8 mouse cellular contexts compared by ENCODE assay signal in genomic region chr10:81564216-81564615, GRCm38 (mm10). TPM values are rescaled to one million over a fixed set of nuclear protein-coding genes. Genes with fewer than 3 reads are reported as not detected.
DNase-seq lines count a peak whose midpoint lies in the region; ATAC-seq and TF ChIP-seq lines count a peak whose summit lies in the region.

No protein-coding gene starts in this region.

- H3K4me2 ChIP-seq in heart, embryonic 15.5 days: peak overlapping the region; percentile 59
- H3K4me2 ChIP-seq in kidney, postnatal 0 days (ENCODE audit: low read length): peak overlapping the region; percentile 54

- H3K36me3 ChIP-seq in embryonic facial prominence, embryonic 10.5 days (replicated peaks): peaks cover 60% of the 10 kb centered on the region
- peaks cover 40% of the 10 kb centered on the region for H3K36me3 ChIP-seq in heart, embryonic 15.5 days
- H3K36me3 ChIP-seq in kidney, postnatal 0 days (ENCODE audit: insufficient read depth, low read length): peaks cover 23% of the 10 kb centered on the region; the same call in 1 of the 2 replicates

- H3K27me3 ChIP-seq in cerebellum, adult 2 months (ENCODE audit: control insufficient read depth, insufficient read depth, low read length): no peaks in the 10 kb centered on the region
- peaks cover 78% of the 10 kb centered on the region for H3K27me3 ChIP-seq in embryonic facial prominence, embryonic 10.5 days (replicated peaks; ENCODE audit: low read depth, poor library complexity, severe bottlenecking)
- no peaks in the 10 kb centered on the region for H3K27me3 ChIP-seq in heart, embryonic 15.5 days
- H3K27me3 ChIP-seq in kidney, postnatal 0 days (ENCODE audit: insufficient read depth, low read length): no peaks in the 10 kb centered on the region

- no peaks in the 10 kb centered on the region for H3K9me3 ChIP-seq in embryonic facial prominence, embryonic 10.5 days
- no peaks in the 10 kb centered on the region for H3K9me3 ChIP-seq in heart, embryonic 15.5 days (replicated peaks)
- no peaks in the 10 kb centered on the region for H3K9me3 ChIP-seq in kidney, postnatal 0 days (replicated peaks; ENCODE audit: low read length)

- TF ChIP-seq CTCF in cerebellum, adult 2 months (IDR thresholded peaks at IDR 0.05; ENCODE audit: borderline replicate concordance, insufficient read depth, low read depth, low read length): no peak
- TF ChIP-seq CTCF in kidney, postnatal 0 days (IDR thresholded peaks at IDR 0.05; ENCODE audit: low read depth): no peak

- DNase-seq in cerebellum, adult 2 months: peak; percentile 58 to 62
- peak; percentile 72 for DNase-seq in embryonic facial prominence, embryonic 10.5 days (ENCODE audit: low spot score)
- peak; percentile 82 for DNase-seq in kidney, postnatal 0 days (ENCODE audit: low spot score)
- peak; percentile 69 to 82 for DNase-seq in lung, postnatal 4 days
- no peak for DNase-seq in ovary, adult 18-20 months (ENCODE audit: low spot score)

- H3K4me1 ChIP-seq in cerebellum, adult 2 months (ENCODE audit: control insufficient read depth, insufficient read depth, low read length): peaks cover 40% of the 10 kb centered on the region
- H3K4me1 ChIP-seq in embryonic facial prominence, embryonic 10.5 days: peaks cover 95% of the 10 kb centered on the region
- peaks cover 66% of the 10 kb centered on the region for H3K4me1 ChIP-seq in heart, embryonic 15.5 days (replicated peaks)
- peaks cover 33% of the 10 kb centered on the region for H3K4me1 ChIP-seq in kidney, postnatal 0 days (replicated peaks; ENCODE audit: insufficient read depth, low read length)

- 1% methylated on average over 10 of the region's 10 CpGs for WGBS in cerebellum, adult 2 months
- 3% methylated on average over 10 of the region's 10 CpGs for WGBS in embryonic facial prominence, embryonic 10.5 days
- WGBS in heart, embryonic 15.5 days: 2% methylated on average over 10 of the region's 10 CpGs
- 4% methylated on average over 10 of the region's 10 CpGs for WGBS in kidney, postnatal 0 days

- peak overlapping the region; percentile 16 for H3K4me3 ChIP-seq in cerebellum, adult 2 months (replicated peaks; ENCODE audit: insufficient read depth, low read depth, low read length)
- peak overlapping the region; percentile 56 for H3K4me3 ChIP-seq in embryonic facial prominence, embryonic 10.5 days
- peak overlapping the region; percentile 41 for H3K4me3 ChIP-seq in heart, embryonic 15.5 days
- H3K4me3 ChIP-seq in kidney, postnatal 0 days (replicated peaks; ENCODE audit: low read depth, low read length): peak overlapping the region; percentile 23; the same call in 1 of the 2 replicates

- no peak overlapping the region for H3K27ac ChIP-seq in cerebellum, adult 2 months (ENCODE audit: insufficient read depth, low read length)
- peak overlapping the region; percentile 82 for H3K27ac ChIP-seq in embryonic facial prominence, embryonic 10.5 days (replicated peaks)
- peak overlapping the region; percentile 79 for H3K27ac ChIP-seq in heart, embryonic 15.5 days
- peak overlapping the region; percentile 79 for H3K27ac ChIP-seq in kidney, postnatal 0 days

- peak overlapping the region; percentile 58 for H3K9ac ChIP-seq in heart, embryonic 15.5 days
- 0 out of 2 replicates have a peak overlapping the region, but pooled peaks have one; percentile 43 for H3K9ac ChIP-seq in kidney, postnatal 0 days (ENCODE audit: low read depth, low read length)

- no peak for TF ChIP-seq POLR2A in cerebellum, adult 2 months (IDR thresholded peaks at IDR 0.05; ENCODE audit: borderline replicate concordance, insufficient read depth, low read length)

- ATAC-seq in cerebellum, adult (ENCODE audit: insufficient number of reproducible peaks, low FRiP score, low TSS enrichment): no peak
- ATAC-seq in heart, embryonic 15.5 days (replicated peaks; ENCODE audit: insufficient number of reproducible peaks, insufficient read depth, low FRiP score, low read depth): no peak
- ATAC-seq in kidney, postnatal 0 days (replicated peaks; ENCODE audit: low FRiP score, low read depth): peak; percentile 44
- ATAC-seq in erythroid progenitor cell, adult 5-6 weeks (replicated peaks; ENCODE audit: low FRiP score, poor library complexity, severe bottlenecking): no peak

RNA-seq across cellular contexts. Expression of gene Aes, which starts 4.9 kb away (rescaled TPM):
- polyA plus RNA-seq in cerebellum, adult 2 months (2012; rRNA removed): 1,117 and 1,168 TPM in 2 replicates
- polyA plus RNA-seq in embryonic facial prominence, embryonic 10.5 days (2016; fragmentation: Nextera tagmentation; extraction: Ambion mirVana): 266 and 347 TPM in 2 replicates
- 650 and 761 TPM in 2 replicates for polyA plus RNA-seq in heart, embryonic 15.5 days (2015; fragmentation: Nextera tagmentation; extraction: Ambion mirVana)
- 566 and 582 TPM in 2 replicates for polyA plus RNA-seq in kidney, postnatal 0 days (2015; fragmentation: Nextera tagmentation; extraction: Ambion mirVana)
- total RNA-seq in erythroid progenitor cell, adult 5-6 weeks (2015; ENCODE audit: low replicate concordance): 103 and 116 TPM in 2 replicates
- 44.2 and 47.5 TPM in 2 replicates for total RNA-seq in erythroid progenitor cell, adult 5-6 weeks (2017; ENCODE audit: low replicate concordance)

RNA-seq across cellular contexts. Expression of gene Tle2, which starts 10.1 kb away (rescaled TPM):
- polyA plus RNA-seq in cerebellum, adult 2 months (2012; rRNA removed): 282 and 321 TPM in 2 replicates
- 14.0 and 17.1 TPM in 2 replicates for polyA plus RNA-seq in embryonic facial prominence, embryonic 10.5 days (2016; fragmentation: Nextera tagmentation; extraction: Ambion mirVana)
- 23.6 and 29.3 TPM in 2 replicates for polyA plus RNA-seq in heart, embryonic 15.5 days (2015; fragmentation: Nextera tagmentation; extraction: Ambion mirVana)
- 29.2 and 30.8 TPM in 2 replicates for polyA plus RNA-seq in kidney, postnatal 0 days (2015; fragmentation: Nextera tagmentation; extraction: Ambion mirVana)
- not detected in 2 replicates for total RNA-seq in erythroid progenitor cell, adult 5-6 weeks (2015; ENCODE audit: low replicate concordance)
- total RNA-seq in erythroid progenitor cell, adult 5-6 weeks (2017; ENCODE audit: low replicate concordance): not detected in 2 replicates

RNA-seq across cellular contexts. Expression of gene Gna11, which starts 19.2 kb away (rescaled TPM):
- 105 and 107 TPM in 2 replicates for polyA plus RNA-seq in cerebellum, adult 2 months (2012; rRNA removed)
- polyA plus RNA-seq in embryonic facial prominence, embryonic 10.5 days (2016; fragmentation: Nextera tagmentation; extraction: Ambion mirVana): 79.0 and 80.4 TPM in 2 replicates
- polyA plus RNA-seq in heart, embryonic 15.5 days (2015; fragmentation: Nextera tagmentation; extraction: Ambion mirVana): 52.1 and 64.1 TPM in 2 replicates
- 69.5 and 72.3 TPM in 2 replicates for polyA plus RNA-seq in kidney, postnatal 0 days (2015; fragmentation: Nextera tagmentation; extraction: Ambion mirVana)
- 7.2 and 11.3 TPM in 2 replicates for total RNA-seq in erythroid progenitor cell, adult 5-6 weeks (2015; ENCODE audit: low replicate concordance)
- total RNA-seq in erythroid progenitor cell, adult 5-6 weeks (2017; ENCODE audit: low replicate concordance): 8.0 and 11.0 TPM in 2 replicates

RNA-seq across cellular contexts. Expression of gene Tle6, which starts 36.7 kb away (rescaled TPM):
- polyA plus RNA-seq in cerebellum, adult 2 months (2012; rRNA removed): 8.7 and 9.6 TPM in 2 replicates
- polyA plus RNA-seq in embryonic facial prominence, embryonic 10.5 days (2016; fragmentation: Nextera tagmentation; extraction: Ambion mirVana): 7.1 and 8.2 TPM in 2 replicates
- 23.9 and 30.5 TPM in 2 replicates for polyA plus RNA-seq in heart, embryonic 15.5 days (2015; fragmentation: Nextera tagmentation; extraction: Ambion mirVana)
- polyA plus RNA-seq in kidney, postnatal 0 days (2015; fragmentation: Nextera tagmentation; extraction: Ambion mirVana): 7.3 and 9.4 TPM in 2 replicates
- total RNA-seq in erythroid progenitor cell, adult 5-6 weeks (2015; ENCODE audit: low replicate concordance): not detected in 2 replicates
- 4.1 TPM in 1 of 2 replicates, not detected in the other for total RNA-seq in erythroid progenitor cell, adult 5-6 weeks (2017; ENCODE audit: low replicate concordance)

RNA-seq across cellular contexts. Expression of gene Gna15, which starts 40.2 kb away (rescaled TPM):
- polyA plus RNA-seq in cerebellum, adult 2 months (2012; rRNA removed): 1.3 and 1.4 TPM in 2 replicates
- 1.2 and 1.3 TPM in 2 replicates for polyA plus RNA-seq in embryonic facial prominence, embryonic 10.5 days (2016; fragmentation: Nextera tagmentation; extraction: Ambion mirVana)
- polyA plus RNA-seq in heart, embryonic 15.5 days (2015; fragmentation: Nextera tagmentation; extraction: Ambion mirVana): 0.64 and 1.6 TPM in 2 replicates
- 0.80 and 0.92 TPM in 2 replicates for polyA plus RNA-seq in kidney, postnatal 0 days (2015; fragmentation: Nextera tagmentation; extraction: Ambion mirVana)
- total RNA-seq in erythroid progenitor cell, adult 5-6 weeks (2015; ENCODE audit: low replicate concordance): 1.4 TPM in 1 of 2 replicates, not detected in the other
- 2.6 and 4.9 TPM in 2 replicates for total RNA-seq in erythroid progenitor cell, adult 5-6 weeks (2017; ENCODE audit: low replicate concordance)
